Mouse (Mus musculus) layer of hippocampus, adult 6 months (tissue): ENCODE data around the gene Grb14. TPM values are rescaled to one million over a fixed set of nuclear protein-coding genes. Genes with fewer than 3 reads are reported as not detected.

Source experiments
- long read RNA-seq, 2 experiments: library from polyadenylated mRNA; unstranded; transcript quantifications; one replicate each; pipeline ENCODE4 v2.0.0; 2019 to 2020
- polyA plus RNA-seq: library from polyadenylated mRNA; unstranded; fragments of <200 nt; fragmentation: Nextera tagmentation; gene quantifications from 2 replicates; pipeline ENCODE4 v1.2.3, GENCODE M21; 2021

Grb14 gene
- polyA plus RNA-seq, result 43.0 and 58.0 TPM in 2 replicates
- long read RNA-seq, experiment 1, transcript Grb14-201 (14 exons, 1,986 nt), result major isoform, 53 of 100 reads
- long read RNA-seq, experiment 1, partial matches to known transcripts, result 38 of 100 reads
- long read RNA-seq, experiment 1, other reads (novel, unspliced or antisense), result 7 of 100 reads
- long read RNA-seq, experiment 2, transcript Grb14-201 (14 exons, 1,986 nt), result major isoform, 141 of 155 reads
- long read RNA-seq, experiment 2, partial matches to known transcripts, result 7 of 155 reads
- long read RNA-seq, experiment 2, other reads (novel, unspliced or antisense), result 7 of 155 reads

DNA sequence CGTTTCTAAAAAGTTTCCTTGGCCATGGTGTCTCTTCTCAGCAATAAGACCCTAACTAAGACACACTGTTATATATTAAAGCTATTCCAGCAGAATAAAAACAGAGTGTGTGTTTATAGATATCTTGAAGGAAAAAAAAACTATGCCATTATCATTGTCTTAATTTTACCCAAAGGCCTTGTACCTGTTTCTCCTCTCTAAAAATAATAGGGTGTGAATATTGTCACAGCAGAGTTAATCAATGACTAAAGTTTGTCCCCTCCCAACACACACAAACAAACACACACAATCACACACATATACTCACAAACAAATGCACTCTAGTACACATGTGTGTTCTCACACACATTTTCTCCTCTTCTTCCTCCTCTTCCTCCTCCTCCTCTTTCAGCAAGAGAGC lies at the start of gene Grb14:
Gene Grb14 (minus strand): TSS at position 101 of the 400 bp plus-strand sequence.

Other genes with a start within 250 kb of the Grb14 start
- gene Cobll1, start 214.4 kb upstream of the Grb14 start, polyA plus RNA-seq, result 2.4 and 3.5 TPM in 2 replicates